Comparison of ENCODE assay signal across 8 mouse cellular contexts in the genomic region with DNA sequence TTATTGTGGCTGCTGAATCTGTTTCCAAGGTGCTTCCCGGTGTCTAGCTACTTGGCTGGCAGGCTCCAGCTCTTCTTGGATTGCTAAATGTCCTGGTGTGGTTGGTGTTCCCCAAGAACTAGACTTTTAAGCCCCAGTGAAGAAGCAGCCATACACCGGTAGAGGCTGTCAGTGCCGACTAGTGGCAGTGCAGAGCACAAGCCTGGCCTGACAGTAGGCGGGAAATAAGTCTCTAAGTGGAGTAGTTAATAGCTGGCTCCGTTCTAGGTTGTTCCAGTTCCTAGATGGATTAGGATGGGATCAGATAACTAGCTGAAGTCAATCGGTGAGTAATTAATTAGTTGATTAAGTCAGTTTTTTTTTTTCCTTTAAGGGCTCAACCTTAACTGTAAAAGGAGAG. TPM values are rescaled to one million over a fixed set of nuclear protein-coding genes. Genes with fewer than 3 reads are reported as not detected.
DNase-seq lines count a peak whose midpoint lies in the region; ATAC-seq and TF ChIP-seq lines count a peak whose summit lies in the region.

No protein-coding gene starts in this region.

- H3K9ac ChIP-seq in midbrain, postnatal 0 days (replicated peaks; ENCODE audit: low read length, poor library complexity, severe bottlenecking) = no peak overlapping the region

- H3K4me2 ChIP-seq in midbrain, postnatal 0 days (ENCODE audit: low read depth, low read length, poor library complexity, severe bottlenecking) = no peak overlapping the region

- 43% methylated on average over 6 of the region's 6 CpGs for WGBS in midbrain, postnatal 0 days

- peak; percentile 81 for TF ChIP-seq CTCF in Patski (IDR thresholded peaks at IDR 0.05)
- TF ChIP-seq CTCF in midbrain, postnatal 0 days (IDR thresholded peaks at IDR 0.05) = peak; percentile 65

- no peaks in the 10 kb centered on the region for H3K9me3 ChIP-seq in midbrain, postnatal 0 days (ENCODE audit: low read length)

- POLR2A ChIA-PET in Patski (lab: Charles Lee) = no interaction called here

- H3K4me3 ChIP-seq in midbrain, postnatal 0 days (ENCODE audit: low read depth, low read length) = no peak overlapping the region

- H3K27me3 ChIP-seq in Patski = no peaks in the 10 kb centered on the region
- H3K27me3 ChIP-seq in midbrain, postnatal 0 days (ENCODE audit: insufficient read depth, low read length) = no peaks in the 10 kb centered on the region

- no peak for ATAC-seq in Patski
- no peak for ATAC-seq in midbrain, postnatal 0 days (ENCODE audit: low FRiP score)

- CTCF ChIA-PET in Patski (lab: Charles Lee) = interaction anchor here (0.8 to 3.5 kb wide), 7 partner anchors 8 to 396 kb away, joined by 3 to 28 read pairs (median 3); no protein-coding TSS in a partner anchor

- peak; percentile 45 to 49 for DNase-seq in cerebellum, postnatal 14 days
- DNase-seq in cerebellum, postnatal 4 days (ENCODE audit: low spot score in 2 of 2) = no peak
- peak; percentile 50 for DNase-seq in layer of hippocampus, adult 9-11 months
- no peak for DNase-seq in layer of hippocampus, postnatal 36 days
- DNase-seq in Patski (ENCODE audit: low read depth, low spot score) = no peak
- DNase-seq in kidney, adult 9 months = peak; percentile 58
- DNase-seq in midbrain, postnatal 0 days (ENCODE audit: low spot score) = peak; percentile 45
- no peak for DNase-seq in urinary bladder, postnatal 25 days (ENCODE audit: low spot score)

- H3K36me3 ChIP-seq in midbrain, postnatal 0 days (ENCODE audit: insufficient read depth, low read length) = 0 out of 2 replicates have a peak, but pooled peaks cover 4% of the 10 kb centered on the region

- in situ Hi-C loops in Patski (cut with MboI; ENCODE audit: low pct_unique_long_range_greater_than_20kb) = loop anchor here (25.0 kb wide), 1 partner anchor 1420 kb away; a partner anchor contains a TSS

- peaks cover 21% of the 10 kb centered on the region for H3K4me1 ChIP-seq in midbrain, postnatal 0 days (ENCODE audit: insufficient read depth, low read length)

- H3K27ac ChIP-seq in midbrain, postnatal 0 days (ENCODE audit: low read depth, low read length) = no peak overlapping the region

RNA-seq across cellular contexts. Expression of a gene that starts 3.9 kb away (rescaled TPM):
- total RNA-seq in layer of hippocampus, postnatal 36 days (2021) = 10 to 100 TPM; 12.4 to 13.4 TPM
- polyA plus RNA-seq in Patski (2021) = 19.0 TPM
- total RNA-seq in midbrain, postnatal 0 days (2014; rRNA removed) = 17.7 and 18.5 TPM in 2 replicates
- polyA plus RNA-seq in midbrain, postnatal 0 days (2015; fragmentation: Nextera tagmentation; extraction: Ambion mirVana) = 12.0 and 14.8 TPM in 2 replicates

RNA-seq across cellular contexts. Expression of a gene that starts 40.3 kb away (rescaled TPM):
- 10 to 100 TPM; 39.5 to 40.6 TPM for total RNA-seq in layer of hippocampus, postnatal 36 days (2021)
- polyA plus RNA-seq in Patski (2021) = 39.2 TPM
- 20.1 and 23.2 TPM in 2 replicates for total RNA-seq in midbrain, postnatal 0 days (2014; rRNA removed)
- polyA plus RNA-seq in midbrain, postnatal 0 days (2015; fragmentation: Nextera tagmentation; extraction: Ambion mirVana) = 24.6 and 25.5 TPM in 2 replicates

RNA-seq across cellular contexts. Expression of a gene that starts 40.4 kb away (rescaled TPM):
- 10 to 100 TPM; 24.8 to 25.1 TPM for total RNA-seq in layer of hippocampus, postnatal 36 days (2021)
- polyA plus RNA-seq in Patski (2021) = 26.5 TPM
- total RNA-seq in midbrain, postnatal 0 days (2014; rRNA removed) = 12.8 and 16.5 TPM in 2 replicates
- 5.7 TPM in 2 replicates for polyA plus RNA-seq in midbrain, postnatal 0 days (2015; fragmentation: Nextera tagmentation; extraction: Ambion mirVana)

Comparison
In these comparisons a context has a peak if more than half of its experiments do, and no peak if none do; other contexts are left out.
1. DNase-seq: peak in cerebellum, postnatal 14 days (2 of 2), layer of hippocampus, adult 9-11 months (single experiment), kidney, adult 9 months (single experiment) and midbrain, postnatal 0 days (single experiment); none in cerebellum, postnatal 4 days (0 of 2), layer of hippocampus, postnatal 36 days (0 of 2), Patski (single experiment) and urinary bladder, postnatal 25 days (single experiment).